Mouse (Mus musculus) naive thymus-derived CD4-positive, alpha-beta T cell, adult 5 months (primary cell): ENCODE data around the gene Olfr1022. TPM values are rescaled to one million over a fixed set of nuclear protein-coding genes. Genes with fewer than 3 reads are reported as not detected.

Experiments used
- polyA plus RNA-seq: library from polyadenylated mRNA; unstranded; fragments of 100-300 nt; shearing (Covaris generic); gene quantifications from one replicate; pipeline ENCODE4 v1.2.1, GENCODE M21; 2017

The Olfr1022 gene
- not detected for polyA plus RNA-seq

GRCm38 (mm10) chr2:85868294-85868693, at the start of gene Olfr1022:
TSS of gene Olfr1022 (plus strand) at chr2:85868594.

GRCm38 (mm10) chr2:85845383-85845782, 23.0 kb upstream of the Olfr1022 start, which contains the start of gene Olfr1019:
TSS of gene Olfr1019 (minus strand) at chr2:85845483.

GRCm38 (mm10) chr2:85846730-85847129, 21.7 kb upstream of the Olfr1022 start, which contains the start of gene Olfr1020:
TSS of gene Olfr1020 (plus strand) at chr2:85847030.

GRCm38 (mm10) chr2:85885340-85885739, 16.9 kb downstream of the Olfr1022 start, which contains the start of gene Olfr1023:
TSS of gene Olfr1023 (plus strand) at chr2:85885640.

GRCm38 (mm10) chr2:85904952-85905351, 36.6 kb downstream of the Olfr1022 start, which contains the start of gene Olfr1024:
TSS of gene Olfr1024 (minus strand) at chr2:85905052.

GRCm38 (mm10) chr2:85914893-85915292, 46.5 kb downstream of the Olfr1022 start, which contains the start of gene Olfr1025-ps1:
TSS of gene Olfr1025-ps1 (plus strand) at chr2:85915193.

Other genes with a start within 250 kb of the Olfr1022 start
- gene Olfr1002, start 217.9 kb upstream of the Olfr1022 start, polyA plus RNA-seq = not detected
- not detected for gene Olfr154, start 204.1 kb upstream of the Olfr1022 start, polyA plus RNA-seq
- not detected for gene Olfr1006, start 189.8 kb upstream of the Olfr1022 start, polyA plus RNA-seq
- not detected for gene Olfr1008, start 179.2 kb upstream of the Olfr1022 start, polyA plus RNA-seq
- not detected for gene Olfr1009, start 153.2 kb upstream of the Olfr1022 start, polyA plus RNA-seq
- not detected for gene Olfr1012, start 105.8 kb upstream of the Olfr1022 start, polyA plus RNA-seq
- not detected for gene Olfr1013, start 101.5 kb upstream of the Olfr1022 start, polyA plus RNA-seq
- not detected for gene Olfr1014, start 95.9 kb upstream of the Olfr1022 start, polyA plus RNA-seq
- not detected for gene Olfr1015, start 86.6 kb upstream of the Olfr1022 start, polyA plus RNA-seq
- gene Olfr1016, start 66.0 kb upstream of the Olfr1022 start, polyA plus RNA-seq = not detected
- not detected for gene Olfr1018, start 50.1 kb upstream of the Olfr1022 start, polyA plus RNA-seq
- gene Olfr1019, start 23.1 kb upstream of the Olfr1022 start, polyA plus RNA-seq = not detected
- gene Olfr1020, start 21.6 kb upstream of the Olfr1022 start, polyA plus RNA-seq = not detected
- not detected for gene Olfr1023, start 17.0 kb downstream of the Olfr1022 start, polyA plus RNA-seq
- not detected for gene Olfr1024, start 36.5 kb downstream of the Olfr1022 start, polyA plus RNA-seq
- not detected for gene Olfr1025-ps1, start 46.6 kb downstream of the Olfr1022 start, polyA plus RNA-seq
- not detected for gene Olfr1026, start 53.0 kb downstream of the Olfr1022 start, polyA plus RNA-seq
- gene Olfr1028, start 81.8 kb downstream of the Olfr1022 start, polyA plus RNA-seq = not detected
- gene Olfr1029, start 105.3 kb downstream of the Olfr1022 start, polyA plus RNA-seq = not detected
- gene Olfr1030, start 110.7 kb downstream of the Olfr1022 start, polyA plus RNA-seq = 0.15 TPM
- gene Olfr1031, start 121.7 kb downstream of the Olfr1022 start, polyA plus RNA-seq = not detected
- not detected for gene Olfr1032, start 136.9 kb downstream of the Olfr1022 start, polyA plus RNA-seq
- 13.4 TPM for gene Olfr1033, start 152.0 kb downstream of the Olfr1022 start, polyA plus RNA-seq
- not detected for gene Olfr1034, start 177.3 kb downstream of the Olfr1022 start, polyA plus RNA-seq
- gene Olfr1036, start 205.4 kb downstream of the Olfr1022 start, polyA plus RNA-seq = not detected
- not detected for gene Olfr1037, start 218.8 kb downstream of the Olfr1022 start, polyA plus RNA-seq